Mouse (Mus musculus): ENCODE results near the gene Usp6nl. TPM values are rescaled to one million over a fixed set of nuclear protein-coding genes. Genes with fewer than 3 reads are reported as not detected.

The Usp6nl gene
- polyA plus RNA-seq, 1 experiment from 2014 or later: 6.2 TPM

- 30% methylated on average over 9 of the region's 9 CpGs for WGBS
- 0 out of 2 replicates have a peak, but pooled peaks cover 3% of the 10 kb centered on the region for H3K36me3 ChIP-seq
- H3K4me3 ChIP-seq: no peak overlapping the region
- H3K4me2 ChIP-seq: no peak overlapping the region
- H3K9ac ChIP-seq: no peak overlapping the region
- peaks cover 30% of the 10 kb centered on the region for H3K4me1 ChIP-seq (replicated peaks)
- no peak overlapping the region for H3K27ac ChIP-seq
- no peaks in the 10 kb centered on the region for H3K27me3 ChIP-seq
- no peaks in the 10 kb centered on the region for H3K9me3 ChIP-seq
- no peak for ATAC-seq (ENCODE audit: low FRiP score)
Observed at GRCm38 (mm10) chr2:6359645-6360044, 37.2 kb downstream of the Usp6nl start.

GRCm38 (mm10) chr2:6363126-6363525 is 40.7 kb downstream of the Usp6nl start:
- ATAC-seq (ENCODE audit: low FRiP score): no peak
- H3K36me3 ChIP-seq: no peaks in the 10 kb centered on the region
- no peak overlapping the region for H3K4me3 ChIP-seq
- H3K27ac ChIP-seq: no peak overlapping the region
- H3K4me2 ChIP-seq: no peak overlapping the region
- no peaks in the 10 kb centered on the region for H3K9me3 ChIP-seq
- H3K27me3 ChIP-seq: no peaks in the 10 kb centered on the region
- no peak overlapping the region for H3K9ac ChIP-seq
- WGBS: 78% methylated on average over 13 of the region's 13 CpGs
- peaks cover 45% of the 10 kb centered on the region for H3K4me1 ChIP-seq (replicated peaks)

GRCm38 (mm10) chr2:6363922-6364321 is 41.5 kb downstream of the Usp6nl start:
- peaks cover 43% of the 10 kb centered on the region for H3K4me1 ChIP-seq (replicated peaks)
- H3K27ac ChIP-seq: no peak overlapping the region

GRCm38 (mm10) chr2:6366521-6366928 is 44.1 kb downstream of the Usp6nl start:
- Histone ChIP-seq H3K36me3 (no peaks in the 10 kb centered on the region), H3K9ac (0 out of 2 replicates have a peak overlapping the region, but pooled peaks have one; percentile 8), H3K9me3 (no peaks in the 10 kb centered on the region), H3K4me2 (no peak overlapping the region), H3K4me3 (no peak overlapping the region), H3K27ac (peak overlapping the region; percentile 35), H3K4me1 (replicated peaks) (peaks cover 35% of the 10 kb centered on the region), H3K27me3 (no peaks in the 10 kb centered on the region)
- peak; percentile 50 for ATAC-seq (ENCODE audit: low FRiP score)
- WGBS: 62% methylated on average over 9 of the region's 9 CpGs

More at GRCm38 (mm10) chr2:6363922-6364321, 41.5 kb downstream of the Usp6nl start:
- no peak overlapping the region for H3K4me2 ChIP-seq
- no peak overlapping the region for H3K4me3 ChIP-seq
- no peaks in the 10 kb centered on the region for H3K9me3 ChIP-seq
- no peaks in the 10 kb centered on the region for H3K27me3 ChIP-seq
- H3K36me3 ChIP-seq: no peaks in the 10 kb centered on the region
- ATAC-seq (ENCODE audit: low FRiP score): no peak
- 93% methylated on average over 7 of the region's 7 CpGs for WGBS
- no peak overlapping the region for H3K9ac ChIP-seq

GRCm38 (mm10) chr2:6366973-6367372 is 44.5 kb downstream of the Usp6nl start:
- peak; percentile 34; the same call in 1 of the 2 replicates for ATAC-seq (ENCODE audit: low FRiP score)
- H3K4me2 ChIP-seq: no peak overlapping the region
- H3K9me3 ChIP-seq: no peaks in the 10 kb centered on the region
- no peak overlapping the region for H3K9ac ChIP-seq
- H3K27me3 ChIP-seq: no peaks in the 10 kb centered on the region
- H3K36me3 ChIP-seq: no peaks in the 10 kb centered on the region
- 71% methylated on average over 6 of the region's 6 CpGs for WGBS
- H3K4me3 ChIP-seq: no peak overlapping the region
- H3K4me1 ChIP-seq (replicated peaks): peaks cover 31% of the 10 kb centered on the region
- 0 out of 2 replicates have a peak overlapping the region, but pooled peaks have one; percentile 8 for H3K27ac ChIP-seq

GRCm38 (mm10) chr2:6367497-6367896 is 45.0 kb downstream of the Usp6nl start:
- no peaks in the 10 kb centered on the region for H3K36me3 ChIP-seq
- 93% methylated on average over 6 of the region's 6 CpGs for WGBS
- no peak overlapping the region for H3K4me2 ChIP-seq
- no peak overlapping the region for H3K9ac ChIP-seq
- no peak overlapping the region for H3K27ac ChIP-seq
- ATAC-seq (ENCODE audit: low FRiP score): no peak
- no peak overlapping the region for H3K4me3 ChIP-seq
- peaks cover 27% of the 10 kb centered on the region for H3K4me1 ChIP-seq (replicated peaks)
- H3K27me3 ChIP-seq: no peaks in the 10 kb centered on the region
- H3K9me3 ChIP-seq: no peaks in the 10 kb centered on the region

GRCm38 (mm10) chr2:6374216-6374615 is 51.7 kb downstream of the Usp6nl start:
- Histone ChIP-seq H3K4me3 (no peak overlapping the region), H3K4me1 (replicated peaks) (peaks cover 27% of the 10 kb centered on the region), H3K27ac (no peak overlapping the region), H3K9me3 (no peaks in the 10 kb centered on the region), H3K27me3 (no peaks in the 10 kb centered on the region), H3K9ac (no peak overlapping the region), H3K36me3 (no peaks in the 10 kb centered on the region), H3K4me2 (peak overlapping the region; percentile 32)
- ATAC-seq (ENCODE audit: low FRiP score): no peak
- 50% methylated on average over 14 of the region's 14 CpGs for WGBS

GRCm38 (mm10) chr2:6376071-6376470 is 53.6 kb downstream of the Usp6nl start:
- Histone ChIP-seq H3K4me1 (replicated peaks) (peaks cover 21% of the 10 kb centered on the region), H3K9ac (no peak overlapping the region), H3K27me3 (no peaks in the 10 kb centered on the region), H3K4me3 (no peak overlapping the region), H3K9me3 (no peaks in the 10 kb centered on the region), H3K36me3 (no peaks in the 10 kb centered on the region), H3K4me2 (no peak overlapping the region), H3K27ac (no peak overlapping the region)
- no peak for ATAC-seq (ENCODE audit: low FRiP score)
- 88% methylated on average over 8 of the region's 8 CpGs for WGBS

GRCm38 (mm10) chr2:6376941-6377340 is 54.5 kb downstream of the Usp6nl start:
- H3K4me3 ChIP-seq: no peak overlapping the region
- WGBS: 80% methylated on average over 4 of the region's 4 CpGs
- no peak for ATAC-seq (ENCODE audit: low FRiP score)
- H3K27ac ChIP-seq: no peak overlapping the region
- H3K4me1 ChIP-seq (replicated peaks): peaks cover 21% of the 10 kb centered on the region
- no peak overlapping the region for H3K9ac ChIP-seq
- no peaks in the 10 kb centered on the region for H3K27me3 ChIP-seq
- H3K36me3 ChIP-seq: no peaks in the 10 kb centered on the region
- no peak overlapping the region for H3K4me2 ChIP-seq
- no peaks in the 10 kb centered on the region for H3K9me3 ChIP-seq

GRCm38 (mm10) chr2:6378590-6379205 is 56.2 kb downstream of the Usp6nl start:
- 79% methylated on average over 8 of the region's 8 CpGs for WGBS

GRCm38 (mm10) chr2:6379731-6380212 is 57.3 kb downstream of the Usp6nl start:
- Histone ChIP-seq H3K4me1 (replicated peaks) (peaks cover 21% of the 10 kb centered on the region), H3K27ac (no peak overlapping the region), H3K36me3 (no peaks in the 10 kb centered on the region), H3K9me3 (no peaks in the 10 kb centered on the region), H3K9ac (no peak overlapping the region), H3K4me3 (no peak overlapping the region), H3K27me3 (no peaks in the 10 kb centered on the region), H3K4me2 (no peak overlapping the region)
- 89% methylated on average over 8 of the region's 8 CpGs for WGBS
- no peak for ATAC-seq (ENCODE audit: low FRiP score)

More at GRCm38 (mm10) chr2:6378590-6379205, 56.2 kb downstream of the Usp6nl start:
- Histone ChIP-seq H3K9me3 (no peaks in the 10 kb centered on the region), H3K27ac (no peak overlapping the region), H3K36me3 (no peaks in the 10 kb centered on the region), H3K4me3 (no peak overlapping the region), H3K4me1 (replicated peaks) (peaks cover 21% of the 10 kb centered on the region), H3K4me2 (no peak overlapping the region), H3K9ac (no peak overlapping the region), H3K27me3 (no peaks in the 10 kb centered on the region)
- no peak for ATAC-seq (ENCODE audit: low FRiP score)

GRCm38 (mm10) chr2:6380401-6380800 is 57.9 kb downstream of the Usp6nl start:
- Histone ChIP-seq H3K4me3 (no peak overlapping the region), H3K4me1 (replicated peaks) (peaks cover 21% of the 10 kb centered on the region), H3K27me3 (no peaks in the 10 kb centered on the region), H3K4me2 (no peak overlapping the region), H3K36me3 (no peaks in the 10 kb centered on the region), H3K9ac (no peak overlapping the region), H3K9me3 (no peaks in the 10 kb centered on the region), H3K27ac (no peak overlapping the region)
- ATAC-seq (ENCODE audit: low FRiP score): no peak
- 91% methylated on average over 9 of the region's 9 CpGs for WGBS
